Mouse (Mus musculus): Measurements from ENCODE around the gene Nfx1. TPM values are rescaled to one million over a fixed set of nuclear protein-coding genes. Genes with fewer than 3 reads are reported as not detected.

The Nfx1 gene
- total RNA-seq, 2 experiments from 2014 or later: 96.3 to 97.4 TPM

GRCm38 (mm10) chr4:41043961-41044360 is 73.3 kb downstream of the Nfx1 start:
- no peak for DNase-seq (ENCODE audit: low spot score in 2 of 2)

GRCm38 (mm10) chr4:41045288-41045687 is 74.6 kb downstream of the Nfx1 start:
- DNase-seq (ENCODE audit: low spot score in 2 of 2): no peak

- no peak for DNase-seq (ENCODE audit: low spot score in 2 of 2)
These were observed 75.6 kb downstream of the Nfx1 start for GRCm38 (mm10) chr4:41046254-41046795.

GRCm38 (mm10) chr4:41047524-41048271 is 77.0 kb downstream of the Nfx1 start, which contains the start of gene Aqp7:
Aqp7 (minus strand) TSS chr4:41048139.
- DNase-seq (ENCODE audit: low spot score in 2 of 2): no peak

GRCm38 (mm10) chr4:41048926-41049325 is 78.2 kb downstream of the Nfx1 start:
- no peak for DNase-seq (ENCODE audit: low spot score in 2 of 2)

DNA sequence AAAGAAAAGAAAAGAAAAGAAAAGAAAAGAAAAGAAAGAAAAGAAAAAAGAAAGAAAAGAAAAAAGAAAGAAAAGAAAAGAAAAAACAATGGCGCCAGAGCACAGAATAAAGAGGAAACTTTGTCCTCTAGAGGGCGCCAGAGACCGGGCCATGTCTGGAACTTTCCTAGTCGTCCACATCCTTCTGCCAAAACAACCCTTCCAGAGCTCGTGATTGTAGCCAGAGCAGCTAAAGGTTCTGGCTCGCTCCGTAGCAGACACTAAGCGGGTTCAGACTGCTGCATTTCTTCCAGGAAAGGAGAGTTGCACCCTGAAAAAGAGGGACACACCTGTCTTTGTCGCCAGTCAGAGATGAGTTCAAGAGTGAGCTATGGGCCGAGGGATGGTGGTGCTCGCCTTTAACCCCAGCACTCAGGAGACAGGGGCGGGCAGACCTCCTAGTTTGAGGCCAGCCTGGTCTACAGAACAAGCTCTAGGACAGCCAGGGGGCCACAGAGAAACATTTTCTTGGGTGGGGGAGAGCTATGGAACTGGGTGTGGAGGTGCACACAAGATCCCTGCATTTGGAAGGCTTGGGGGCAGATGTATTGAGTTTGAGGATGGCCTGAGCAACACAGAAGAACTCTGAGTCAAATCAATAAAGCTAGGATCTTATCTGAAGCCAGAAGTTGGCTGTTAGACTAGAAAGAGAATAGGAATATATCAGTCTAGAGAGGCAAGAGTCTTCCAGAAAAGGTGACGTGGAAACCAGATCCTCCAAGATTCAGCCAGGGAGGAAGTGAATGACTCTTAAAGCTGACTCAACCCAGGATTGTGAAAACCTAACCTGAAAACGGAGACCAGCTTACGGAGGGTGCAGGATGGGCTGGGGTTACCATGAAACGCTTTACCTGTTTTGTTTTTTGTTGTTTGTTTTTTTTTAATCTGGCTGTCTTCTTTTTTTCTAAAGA is 80.3 kb downstream of the Nfx1 start:
- DNase-seq (ENCODE audit: low spot score in 2 of 2): peak; percentile 82

- DNase-seq (ENCODE audit: low spot score in 2 of 2): no peak
These were observed 81.1 kb downstream of the Nfx1 start for GRCm38 (mm10) chr4:41051781-41052180.

GRCm38 (mm10) chr4:41055111-41055510 is 84.4 kb downstream of the Nfx1 start:
- DNase-seq (ENCODE audit: low spot score in 2 of 2): no peak

DNA sequence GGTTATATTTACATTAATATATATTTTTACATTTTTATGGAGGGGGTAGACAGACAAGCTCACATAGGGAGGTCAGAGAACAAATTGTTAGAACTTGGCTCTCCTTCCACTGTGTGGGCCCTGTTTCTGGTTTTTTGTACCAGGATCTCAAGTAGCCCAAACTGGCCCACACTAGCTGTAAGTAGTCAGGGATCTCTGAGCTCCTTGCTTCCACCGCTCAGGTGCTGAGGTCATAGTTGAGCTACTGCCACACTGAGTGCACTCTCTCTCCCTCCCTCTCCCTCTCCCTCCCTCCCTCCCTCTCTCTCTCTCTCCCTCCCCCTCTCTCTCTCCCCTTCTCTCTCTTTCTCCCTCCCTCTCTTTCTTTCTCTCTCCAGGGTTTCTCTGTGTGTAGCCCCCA is 85.5 kb downstream of the Nfx1 start:
- no peak for DNase-seq (ENCODE audit: low spot score in 2 of 2)

DNA sequence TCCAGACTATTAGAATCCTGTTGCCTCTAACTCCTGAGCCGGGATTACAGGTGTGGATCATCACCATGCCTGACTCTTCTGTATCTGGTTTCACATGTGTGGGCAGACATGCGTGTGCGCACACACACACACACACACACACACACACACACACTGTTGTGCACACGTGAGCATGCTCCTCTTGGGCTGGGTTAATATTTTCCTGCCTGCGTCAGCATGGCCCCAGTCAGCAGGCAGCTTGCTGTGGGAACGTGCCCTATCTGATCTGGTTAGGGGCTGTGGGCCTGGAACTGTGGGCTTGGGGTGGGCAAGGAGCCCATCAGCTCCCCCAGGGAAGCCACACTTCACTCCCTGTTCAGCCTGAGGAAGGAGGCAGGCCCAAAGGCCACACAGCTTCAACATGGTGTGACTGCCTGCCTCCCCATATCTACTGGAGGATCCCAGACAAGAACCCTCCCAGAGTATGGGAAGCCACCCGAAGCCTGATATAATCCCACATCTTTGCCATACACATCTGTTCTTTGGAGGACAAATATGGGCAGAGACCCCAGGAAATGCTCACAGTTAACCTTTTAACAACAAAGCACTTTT is 86.1 kb downstream of the Nfx1 start:
- DNase-seq (ENCODE audit: low spot score in 2 of 2): no peak

DNA sequence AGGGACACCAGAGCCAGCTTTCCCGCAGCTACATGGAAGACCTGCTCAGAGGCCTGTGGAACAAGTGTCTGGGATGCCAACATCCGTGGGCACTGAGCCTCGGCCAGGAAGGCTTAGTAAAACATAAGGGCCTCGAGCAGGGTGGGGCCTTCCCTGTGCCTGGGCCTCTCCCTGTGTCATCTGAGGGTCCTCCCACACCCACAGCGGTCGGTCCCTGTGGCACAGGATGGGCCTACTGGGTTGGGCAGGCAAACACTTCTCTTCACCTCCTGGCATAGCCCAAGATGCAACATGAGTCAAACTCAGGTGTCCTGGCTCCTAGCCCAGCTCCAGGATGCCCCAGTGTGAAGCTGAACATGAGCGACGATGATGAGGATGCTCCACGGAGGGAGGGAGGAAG is 86.7 kb downstream of the Nfx1 start:
- DNase-seq (ENCODE audit: low spot score in 2 of 2): no peak

DNA sequence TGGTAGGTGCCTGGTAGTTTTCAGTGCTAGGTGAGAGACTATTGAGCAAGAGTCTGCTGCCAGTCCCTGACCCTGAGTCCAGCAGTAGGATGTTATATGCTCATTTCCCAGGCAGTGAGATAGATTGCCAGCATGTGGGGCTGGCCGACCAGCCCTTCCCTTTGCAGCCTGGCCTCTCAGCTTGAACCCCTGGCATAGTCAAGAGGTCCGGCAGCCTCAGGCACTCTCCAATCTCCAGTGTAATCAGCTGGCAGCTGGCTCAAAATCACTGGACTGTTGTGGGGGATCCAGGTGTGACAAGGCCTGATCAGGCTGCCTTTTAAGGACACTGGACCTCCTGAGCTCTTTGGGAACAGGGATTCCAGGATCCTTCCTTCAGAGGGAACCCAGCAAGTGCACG is 92.6 kb downstream of the Nfx1 start:
- DNase-seq (ENCODE audit: low spot score in 2 of 2): no peak

DNA sequence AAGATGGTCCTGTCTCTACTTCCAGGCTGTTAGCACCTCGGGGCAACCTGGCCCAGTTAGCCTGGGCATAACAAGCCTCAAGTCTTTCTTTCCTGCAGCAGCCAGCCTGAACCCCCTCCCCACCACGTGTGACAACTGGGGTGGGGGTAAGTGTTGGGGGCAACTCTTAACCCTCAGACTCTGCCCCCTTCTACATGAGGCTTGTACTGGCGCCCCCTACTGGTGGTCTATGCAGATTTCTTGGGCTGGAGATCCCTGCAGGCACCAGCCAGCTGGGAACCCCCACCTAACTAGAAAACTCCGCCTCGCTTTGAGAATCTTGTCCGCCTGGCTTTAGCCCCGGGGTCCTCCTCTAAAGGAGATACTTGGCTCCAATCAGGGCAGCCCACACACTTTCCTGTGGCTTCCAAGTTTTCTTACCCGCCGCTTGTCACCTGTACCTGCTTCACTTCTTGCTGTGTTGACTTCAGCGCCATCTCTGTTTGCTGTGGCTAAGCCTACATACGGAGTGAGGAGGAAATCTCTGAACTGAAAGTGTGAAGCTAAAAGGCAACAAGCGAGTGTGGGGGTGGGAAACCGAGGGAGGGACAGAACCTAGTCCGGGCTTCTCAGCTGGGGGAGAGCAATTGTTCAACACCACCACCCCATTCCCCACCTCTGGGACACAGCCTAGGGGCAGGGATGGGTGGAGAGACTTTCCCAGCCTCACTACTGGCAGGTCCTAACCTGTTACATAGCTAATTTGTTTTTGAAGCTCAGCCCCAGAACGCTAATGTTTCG is 93.4 kb downstream of the Nfx1 start:
- DNase-seq (ENCODE audit: low spot score in 2 of 2): peak; percentile 26 to 46

- no peak for DNase-seq (ENCODE audit: low spot score in 2 of 2)
These were observed 94.5 kb downstream of the Nfx1 start for GRCm38 (mm10) chr4:41065196-41065595.

DNA sequence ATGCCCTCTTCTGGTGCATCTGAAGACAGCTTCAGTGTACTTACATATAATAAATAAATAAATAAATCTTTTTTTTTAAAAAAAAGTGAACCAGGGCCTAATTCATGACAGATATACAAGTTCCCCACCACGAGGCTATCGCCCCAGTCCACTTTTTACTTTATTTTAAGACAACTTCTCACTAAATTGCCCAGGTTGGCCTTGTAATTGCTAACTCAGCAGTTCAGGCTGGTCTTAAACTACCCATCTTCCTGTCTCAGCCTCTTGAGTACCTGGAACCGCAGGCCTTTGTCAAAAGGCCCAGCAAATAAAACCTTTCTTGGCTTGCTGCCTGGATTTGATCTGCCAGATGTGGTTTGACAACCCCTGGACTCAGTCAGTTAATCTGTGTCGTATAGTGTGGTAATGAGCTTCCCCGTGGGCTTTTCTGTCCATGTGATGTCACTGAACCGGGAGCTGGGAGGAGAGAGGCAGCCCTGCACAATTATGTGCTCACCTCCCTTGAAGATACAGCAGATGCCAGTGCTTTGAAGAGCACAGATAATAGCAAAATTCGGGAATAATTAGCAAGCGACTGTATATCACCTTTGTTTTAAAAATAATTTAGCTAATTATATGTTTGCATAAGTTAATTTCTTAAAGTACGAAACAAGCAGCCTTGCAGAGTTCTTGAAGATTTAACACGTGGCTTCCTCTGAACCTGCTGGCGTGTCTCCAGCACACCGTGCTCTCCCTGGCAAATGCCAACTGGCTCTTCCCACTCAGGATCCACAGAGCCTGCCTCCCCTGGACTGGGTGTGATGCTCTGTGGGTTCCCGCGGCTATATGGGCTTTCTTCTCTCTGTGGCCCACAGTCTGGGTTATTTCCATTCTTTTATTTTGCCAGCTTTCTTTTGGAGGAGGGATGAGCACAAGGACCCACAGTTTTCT is 101.1 kb downstream of the Nfx1 start:
- DNase-seq (ENCODE audit: low spot score in 2 of 2): no peak

DNA sequence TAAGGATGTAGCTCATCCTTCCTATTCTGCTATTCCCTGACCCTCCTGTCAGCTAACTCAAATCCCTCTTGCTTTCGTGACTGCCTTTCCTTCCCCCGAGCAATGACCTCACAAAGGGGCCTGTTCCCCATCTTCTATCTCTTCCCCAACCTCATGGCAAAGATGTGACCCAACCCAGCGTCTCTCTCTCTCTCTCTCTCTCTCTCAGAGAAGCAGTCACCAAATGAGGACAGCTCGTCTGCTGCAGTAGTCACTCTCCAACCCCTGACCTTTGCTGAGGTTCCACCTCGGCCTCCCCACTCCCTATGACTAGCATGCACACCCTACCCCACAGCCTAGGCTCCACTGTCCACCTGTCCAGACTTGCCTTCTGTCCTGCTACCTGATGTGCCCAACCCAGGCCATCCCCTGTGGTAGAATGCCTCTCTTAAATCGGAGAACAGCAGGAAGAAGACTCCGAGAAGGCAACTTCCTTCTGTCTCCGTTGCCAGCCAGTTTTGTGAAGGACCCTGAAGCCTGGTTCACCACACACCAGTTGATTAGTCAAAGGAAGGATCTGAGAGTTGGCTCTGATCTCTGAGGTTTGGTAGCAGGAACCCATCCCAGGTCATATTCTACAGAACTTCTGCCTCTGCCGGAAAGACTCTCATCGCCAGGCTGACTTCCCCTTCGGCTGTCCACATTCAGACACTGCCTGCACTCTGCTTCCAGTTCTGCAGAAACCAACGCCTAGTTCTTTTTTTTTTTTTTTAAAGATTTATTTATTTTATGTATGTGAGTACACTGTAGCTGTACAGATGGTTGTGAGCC is 102.5 kb downstream of the Nfx1 start:
- DNase-seq (ENCODE audit: low spot score in 2 of 2): no peak

- no peak for DNase-seq (ENCODE audit: low spot score in 2 of 2)
These were observed 103.8 kb downstream of the Nfx1 start for GRCm38 (mm10) chr4:41074461-41074860.
